23 mouse cellular contexts compared by ENCODE assay signal in the genomic region with DNA sequence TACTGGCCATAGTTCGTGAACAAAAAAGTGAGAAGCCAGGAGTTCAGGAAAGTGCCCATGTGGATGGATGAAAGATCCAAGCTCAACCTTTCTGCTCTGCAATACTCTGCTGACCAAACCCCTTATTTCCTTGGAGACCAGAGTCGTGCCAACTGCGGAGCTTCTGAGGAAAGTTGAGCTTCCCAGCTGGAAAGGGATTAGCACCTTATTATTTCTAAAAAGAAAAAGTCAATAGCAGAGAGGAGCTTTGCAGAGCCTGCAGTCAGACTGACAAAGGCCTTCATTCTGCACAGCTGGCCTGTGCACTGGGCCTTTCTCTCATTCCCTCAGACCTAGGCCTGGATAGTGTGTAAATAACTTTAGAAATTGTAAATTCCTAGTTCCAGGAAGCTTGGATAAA.
A peak's percentile ranks its signal among the peaks of the same experiment; 100 is the strongest.
DNase-seq lines count a peak whose midpoint lies in the region; ATAC-seq lines count a peak whose summit lies in the region.
"Had no signal": no experiment of that assay in that cellular context is flagged by ENCODE, and none has a peak within 500 bp of the region (broad histone marks: within the 10 kb centered on the region; RNA-seq: fewer than 3 reads in every experiment).

No protein-coding gene starts in this region.

- no peaks in the 10 kb centered on the region for H3K36me3 ChIP-seq in embryonic facial prominence, embryonic 10.5 days (replicated peaks)
- no peaks in the 10 kb centered on the region for H3K36me3 ChIP-seq in forebrain, embryonic 16.5 days (ENCODE audit: control insufficient read depth, insufficient read depth)
- no peaks in the 10 kb centered on the region for H3K36me3 ChIP-seq in midbrain, embryonic 13.5 days
- H3K36me3 ChIP-seq: heart, embryonic 15.5 days; hindbrain, embryonic 13.5 days had no signal

- no peak overlapping the region for H3K9ac ChIP-seq in forebrain, embryonic 16.5 days (replicated peaks; ENCODE audit: low read depth, low read length)
- no peak overlapping the region for H3K9ac ChIP-seq in midbrain, embryonic 13.5 days (replicated peaks)
- H3K9ac ChIP-seq: heart, embryonic 15.5 days; hindbrain, embryonic 13.5 days; liver, postnatal 0 days had no signal

- H3K27me3 ChIP-seq in embryonic facial prominence, embryonic 10.5 days (replicated peaks; ENCODE audit: low read depth, poor library complexity, severe bottlenecking): no peaks in the 10 kb centered on the region
- H3K27me3 ChIP-seq in forebrain, embryonic 16.5 days (replicated peaks; ENCODE audit: control insufficient read depth, insufficient read depth, low read length): no peaks in the 10 kb centered on the region
- H3K27me3 ChIP-seq in midbrain, embryonic 13.5 days: no peaks in the 10 kb centered on the region
- H3K27me3 ChIP-seq: heart, embryonic 15.5 days; hindbrain, embryonic 13.5 days had no signal

- peaks cover 14% of the 10 kb centered on the region for H3K4me1 ChIP-seq in embryonic facial prominence, embryonic 10.5 days
- no peaks in the 10 kb centered on the region for H3K4me1 ChIP-seq in forebrain, embryonic 16.5 days (replicated peaks; ENCODE audit: control insufficient read depth, insufficient read depth, low read length)
- H3K4me1 ChIP-seq in midbrain, embryonic 13.5 days (replicated peaks): peaks cover 17% of the 10 kb centered on the region
- H3K4me1 ChIP-seq: heart, embryonic 15.5 days; hindbrain, embryonic 13.5 days had no signal

- no peak overlapping the region for H3K4me2 ChIP-seq in forebrain, embryonic 16.5 days (ENCODE audit: low read length)
- no peak overlapping the region for H3K4me2 ChIP-seq in midbrain, embryonic 13.5 days (replicated peaks)
- H3K4me2 ChIP-seq: heart, embryonic 15.5 days; hindbrain, embryonic 13.5 days; liver, embryonic 11.5 days had no signal

- ATAC-seq in forebrain, embryonic 16.5 days: peak; percentile 40; the same call in 1 of the 2 replicates
- ATAC-seq in midbrain, embryonic 13.5 days: peak; percentile 85
- ATAC-seq: inflammation-experienced regulatory T-cells, adult 6 months; liver, postnatal 0 days had no signal

- WGBS in embryonic facial prominence, embryonic 10.5 days: 15% methylated on average over 3 of the region's 3 CpGs
- WGBS in forebrain, embryonic 16.5 days: 7% methylated on average over 3 of the region's 3 CpGs
- WGBS in midbrain, embryonic 13.5 days: 2% methylated on average over 3 of the region's 3 CpGs

- peak; percentile 5 for DNase-seq in embryo, embryonic 10.5 days (ENCODE audit: low spot score)
- DNase-seq in embryonic facial prominence, embryonic 10.5 days (ENCODE audit: low spot score): peak; percentile 10
- DNase-seq in urinary bladder, postnatal 25 days (ENCODE audit: low spot score): no peak
- DNase-seq in liver: no peak
- no peak for DNase-seq in gastrocnemius, adult 8-10 months (ENCODE audit: low spot score in 2 of 2)
- no peak for DNase-seq in adrenal gland, postnatal 4 days (ENCODE audit: low spot score in 2 of 2)
- DNase-seq: adrenal gland, adult 2 months; cerebellum, adult 18-20 months; cerebellum, postnatal 14 days; gastrocnemius, postnatal 14 days; heart, adult 18-20 months; heart, postnatal 36 days; kidney, adult 18-20 months; liver, postnatal 0 days; lung, postnatal 10 days had no signal

- no peak overlapping the region for H3K27ac ChIP-seq in embryonic facial prominence, embryonic 10.5 days (replicated peaks)
- H3K27ac ChIP-seq in forebrain, embryonic 16.5 days (ENCODE audit: low read length): no peak overlapping the region
- H3K27ac ChIP-seq in midbrain, embryonic 13.5 days: 0 out of 2 replicates have a peak overlapping the region, but pooled peaks have one; percentile 9
- H3K27ac ChIP-seq: heart, embryonic 15.5 days; hindbrain, embryonic 13.5 days; kidney, postnatal 0 days; left cerebral cortex, adult 2 months had no signal

- H3K9me3 ChIP-seq in embryonic facial prominence, embryonic 10.5 days: no peaks in the 10 kb centered on the region
- no peaks in the 10 kb centered on the region for H3K9me3 ChIP-seq in forebrain, embryonic 16.5 days (ENCODE audit: control insufficient read depth, low read length)
- H3K9me3 ChIP-seq in midbrain, embryonic 13.5 days: no peaks in the 10 kb centered on the region
- H3K9me3 ChIP-seq: heart, embryonic 15.5 days; hindbrain, embryonic 13.5 days had no signal

- no peak overlapping the region for H3K4me3 ChIP-seq in embryonic facial prominence, embryonic 10.5 days
- H3K4me3 ChIP-seq in forebrain, embryonic 16.5 days (replicated peaks; ENCODE audit: low read length): no peak overlapping the region
- H3K4me3 ChIP-seq in midbrain, embryonic 13.5 days (replicated peaks): no peak overlapping the region
- H3K4me3 ChIP-seq: heart, embryonic 15.5 days; hindbrain, embryonic 13.5 days; left cerebral cortex, adult 2 months had no signal

Comparison
In these comparisons a context has a peak if more than half of its experiments do, and no peak if none do; other contexts are left out.
1. DNase-seq: peak in embryo, embryonic 10.5 days (single experiment) and embryonic facial prominence, embryonic 10.5 days (single experiment); none in urinary bladder, postnatal 25 days (single experiment), liver (single experiment), gastrocnemius, adult 8-10 months (0 of 2) and adrenal gland, postnatal 4 days (0 of 2).